Mouse (Mus musculus) heart, adult 2 months (tissue): ENCODE measurements at regions not wholly inside any gene's neighbourhood (a gene's known extent, or its start where the extent isn't known, plus 50 kb on each side); places are given as distances from the start of the nearest gene placed in this dataset.
"Not testable (repeated sequence)": the region's sequence is repeated elsewhere in the genome, so short reads cannot be mapped to it uniquely, and the experiment has no call there.

Source experiments
- DNase-seq, 2 experiments: peaks; one replicate each; pipeline ENCODE4 v3.0.0; 2021
- H3K27ac ChIP-seq: fragments of 200-600 bp; 2 replicates; pipeline ENCODE4 v1.8.1; 2022
- H3K27me3 ChIP-seq: fragments of 200-500 bp; 2 replicates; pipeline ENCODE4 v1.6.1; 2012; ENCODE audit warnings: mild to moderate bottlenecking, low read length, inconsistent platforms, mixed read lengths; ENCODE audit not compliant: control insufficient read depth, insufficient read depth
- H3K36me3 ChIP-seq: fragments of 200-500 bp; 2 replicates; pipeline ENCODE4 v1.6.1; 2012; ENCODE audit warnings: low read length, inconsistent platforms; ENCODE audit not compliant: control insufficient read depth, insufficient read depth
- H3K4me1 ChIP-seq: fragments of 200-500 bp; 2 replicates; pipeline ENCODE4 v1.6.1; 2011; ENCODE audit warnings: low read length; ENCODE audit not compliant: control insufficient read depth, insufficient read depth
- H3K4me3 ChIP-seq: fragments of 200-600 bp; 2 replicates; pipeline ENCODE4 v1.8.1; 2022
- H3K79me2 ChIP-seq: fragments of 200-500 bp; replicated peaks from 2 replicates; pipeline ENCODE4 v1.6.1; 2012; ENCODE audit warnings: mild to moderate bottlenecking, inconsistent platforms, low read length, moderate library complexity, mixed read lengths; ENCODE audit not compliant: control insufficient read depth, insufficient read depth
- H3K9ac ChIP-seq: fragments of 200-500 bp; 2 replicates; pipeline ENCODE4 v1.6.1; 2012; ENCODE audit warnings: low read depth, mild to moderate bottlenecking, control low read depth, inconsistent platforms, low read length, mixed read lengths
- CTCF ChIP-seq: fragments of 200-600 bp; IDR thresholded peaks from 2 replicates; pipeline ENCODE4 v1.8.1; 2022; ENCODE audit warnings: antibody characterized with exemption, mild to moderate bottlenecking, moderate library complexity
- EP300 ChIP-seq: fragments of 200-500 bp; IDR thresholded peaks from 2 replicates; pipeline ENCODE4 v1.6.1; 2011; ENCODE audit warnings: low read depth, low read length, control low read depth; ENCODE audit not compliant: insufficient read depth
- POLR2A ChIP-seq: fragments of 200-500 bp; IDR thresholded peaks from 2 replicates; pipeline ENCODE4 v1.6.1; 2011; ENCODE audit warnings: mild to moderate bottlenecking, low read depth, low read length, control low read depth; ENCODE audit not compliant: insufficient read depth
- WGBS: fragments of 180-500 bp; shearing (Covaris S2); methylation state at CpG from one replicate; pipeline ENCODE4 v1.1.7; 2018; 5-methylcytosine and 5-hydroxymethylcytosine counted together
- intact Hi-C: fragments of 180-260 bp; cut with DNase I; formaldehyde crosslinking; loops from one replicate; pipeline ENCODE4 v1.15.1; 2025

DNA sequence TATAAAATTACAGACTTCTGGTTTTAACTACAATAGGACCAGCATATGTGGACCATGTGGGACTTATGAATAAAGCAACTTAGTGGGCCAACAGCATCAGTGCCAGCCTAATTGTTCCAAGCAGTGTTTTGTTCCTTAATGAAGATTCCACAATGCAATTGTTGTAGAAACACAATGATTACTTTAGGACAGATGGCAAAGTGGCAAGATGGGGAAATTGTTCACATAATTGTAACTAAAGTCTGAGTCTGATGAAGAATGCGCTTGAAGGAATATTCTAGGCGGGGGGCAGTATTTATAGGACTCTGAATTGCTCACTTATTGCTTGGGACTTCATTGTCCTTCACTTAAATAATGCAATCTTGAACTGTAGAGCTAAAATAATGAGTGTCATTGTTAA lies 253.4 kb upstream of the Kcnj3 start:
- 78% methylated on average over 2 of the region's 2 CpGs for WGBS
- intact Hi-C loops, result no loop called here

DNA sequence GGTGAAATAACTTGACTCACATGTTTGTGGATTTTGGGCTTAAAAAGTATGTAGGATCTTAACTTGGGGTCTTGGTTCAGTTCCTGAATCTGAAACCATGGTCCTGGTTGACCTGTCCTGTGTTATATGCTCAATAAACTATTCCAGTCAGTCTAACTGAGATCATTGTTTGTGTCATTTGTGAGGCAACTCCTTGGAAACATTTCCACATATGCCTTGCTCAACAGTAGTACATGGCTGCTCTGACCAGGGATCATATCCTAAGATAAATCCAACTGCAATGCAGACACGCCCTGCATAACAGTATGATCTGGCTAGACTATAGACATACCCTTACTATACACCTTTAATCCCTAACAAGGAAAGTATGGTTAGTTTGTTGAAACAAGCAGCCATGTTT lies 228.9 kb upstream of the Kcnj3 start:
- TF ChIP-seq EP300, result no peak
- no peak for TF ChIP-seq CTCF
- no peak for TF ChIP-seq POLR2A
- Histone ChIP-seq H3K4me3 (no peak overlapping the region), H3K27ac (no peak overlapping the region), H3K4me1 (no peaks in the 10 kb centered on the region), H3K36me3 (no peaks in the 10 kb centered on the region), H3K9ac (no peak overlapping the region), H3K27me3 (no peaks in the 10 kb centered on the region), H3K79me2 (no peaks in the 10 kb centered on the region)
- WGBS, result 74% methylated on average over 1 of the region's 1 CpGs
- DNase-seq, result no peak
- intact Hi-C loops, result no loop called here

More for the DNA sequence above, 253.4 kb upstream of the Kcnj3 start:
- DNase-seq, result no peak
- Histone ChIP-seq H3K4me1 (no peaks in the 10 kb centered on the region), H3K79me2 (no peaks in the 10 kb centered on the region), H3K4me3 (no peak overlapping the region), H3K27ac (no peak overlapping the region), H3K9ac (no peak overlapping the region), H3K27me3 (no peaks in the 10 kb centered on the region), H3K36me3 (no peaks in the 10 kb centered on the region)
- TF ChIP-seq EP300 (no peak), CTCF (no peak), POLR2A (no peak)

DNA sequence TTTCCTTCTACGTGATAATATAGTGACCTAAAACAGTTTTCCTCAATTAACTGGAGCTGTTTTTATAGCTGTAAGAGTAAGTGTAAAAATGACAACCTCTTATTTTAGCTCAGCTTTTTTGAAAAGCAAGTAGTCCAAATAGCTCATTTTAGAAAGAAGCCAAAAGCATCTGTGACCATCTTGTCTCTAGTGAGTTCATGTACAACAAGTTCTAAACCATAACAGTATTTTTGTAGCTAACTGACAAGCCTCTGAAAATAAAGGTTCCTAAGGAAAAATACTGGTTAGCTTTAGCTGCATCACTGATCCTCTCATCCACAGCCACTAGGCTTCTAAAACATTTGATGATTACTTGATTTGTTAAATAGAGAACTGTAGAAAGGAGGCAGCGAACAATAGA lies 227.2 kb upstream of the Kcnj3 start:
- 74% methylated on average over 2 of the region's 2 CpGs for WGBS
- intact Hi-C loops, result no loop called here

DNA sequence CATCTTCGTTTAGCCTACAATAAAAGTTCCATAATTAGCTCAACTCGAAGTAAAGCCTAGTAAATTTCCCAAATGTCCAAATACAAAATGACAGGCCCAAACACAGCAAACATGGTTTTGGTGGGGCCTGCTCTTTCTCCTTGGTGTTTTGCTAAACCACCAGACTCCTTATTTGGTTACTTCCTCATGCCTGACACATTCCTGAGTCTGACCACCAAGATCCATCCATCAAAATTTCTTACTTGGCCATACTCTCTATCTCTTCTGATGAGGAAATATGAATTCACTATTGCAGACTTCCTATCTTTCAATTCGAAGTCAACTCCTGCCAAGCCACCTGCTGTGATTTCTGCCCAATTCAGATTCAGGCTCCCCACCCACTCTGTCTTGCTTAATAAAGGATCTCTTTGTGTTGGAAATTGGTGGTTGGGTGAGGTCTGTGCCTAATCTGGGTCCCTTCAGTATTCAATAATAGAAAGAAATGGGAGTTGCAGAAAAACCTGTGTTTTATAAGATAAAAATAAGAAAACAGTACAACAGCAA lies 225.9 kb upstream of the Kcnj3 start:
- no peak overlapping the region for H3K9ac ChIP-seq
- H3K4me3 ChIP-seq, result no peak overlapping the region
- no peaks in the 10 kb centered on the region for H3K27me3 ChIP-seq
- WGBS, result 41% methylated on average over 3 of the region's 3 CpGs
- no peaks in the 10 kb centered on the region for H3K36me3 ChIP-seq
- DNase-seq, result no peak
- TF ChIP-seq POLR2A (no peak), EP300 (no peak), CTCF (no peak)
- H3K27ac ChIP-seq, result no peak overlapping the region
- H3K4me1 ChIP-seq, result no peaks in the 10 kb centered on the region
- intact Hi-C loops, result no loop called here
- H3K79me2 ChIP-seq, result no peaks in the 10 kb centered on the region

More for the DNA sequence above, 227.2 kb upstream of the Kcnj3 start:
- no peak overlapping the region for H3K4me3 ChIP-seq
- H3K27ac ChIP-seq, result no peak overlapping the region
- H3K4me1 ChIP-seq, result no peaks in the 10 kb centered on the region
- DNase-seq, result no peak
- TF ChIP-seq EP300 (no peak), POLR2A (no peak), CTCF (no peak)
- H3K36me3 ChIP-seq, result no peaks in the 10 kb centered on the region
- H3K9ac ChIP-seq, result no peak overlapping the region
- no peaks in the 10 kb centered on the region for H3K27me3 ChIP-seq
- no peaks in the 10 kb centered on the region for H3K79me2 ChIP-seq

DNA sequence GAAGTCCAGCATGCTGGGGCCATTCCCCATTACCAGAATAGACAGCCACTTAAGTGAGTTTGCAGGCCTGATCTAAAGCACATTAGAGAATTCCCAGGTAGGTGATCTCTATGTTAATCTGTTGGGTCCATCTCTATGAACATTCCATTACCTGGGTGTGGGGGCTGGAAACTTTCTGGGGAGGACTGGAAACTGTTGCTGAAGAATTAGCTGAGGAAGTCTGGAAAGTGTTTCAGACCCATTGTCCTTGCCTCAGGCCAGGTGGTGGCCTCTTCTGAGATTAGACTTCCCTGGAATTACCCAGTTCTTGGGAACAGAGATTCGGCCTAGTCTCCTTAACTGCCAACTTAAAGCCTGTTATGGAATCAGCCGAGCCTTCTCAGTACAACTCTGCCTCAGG lies 224.5 kb upstream of the Kcnj3 start:
- WGBS, result 70% methylated on average over 2 of the region's 2 CpGs
- no peak overlapping the region for H3K4me3 ChIP-seq
- no peaks in the 10 kb centered on the region for H3K79me2 ChIP-seq
- H3K27ac ChIP-seq, result no peak overlapping the region
- no peak for DNase-seq
- H3K4me1 ChIP-seq, result no peaks in the 10 kb centered on the region
- no peak overlapping the region for H3K9ac ChIP-seq
- H3K36me3 ChIP-seq, result no peaks in the 10 kb centered on the region
- intact Hi-C loops, result no loop called here
- no peaks in the 10 kb centered on the region for H3K27me3 ChIP-seq
- TF ChIP-seq POLR2A, result no peak
- no peak for TF ChIP-seq EP300
- TF ChIP-seq CTCF, result no peak

DNA sequence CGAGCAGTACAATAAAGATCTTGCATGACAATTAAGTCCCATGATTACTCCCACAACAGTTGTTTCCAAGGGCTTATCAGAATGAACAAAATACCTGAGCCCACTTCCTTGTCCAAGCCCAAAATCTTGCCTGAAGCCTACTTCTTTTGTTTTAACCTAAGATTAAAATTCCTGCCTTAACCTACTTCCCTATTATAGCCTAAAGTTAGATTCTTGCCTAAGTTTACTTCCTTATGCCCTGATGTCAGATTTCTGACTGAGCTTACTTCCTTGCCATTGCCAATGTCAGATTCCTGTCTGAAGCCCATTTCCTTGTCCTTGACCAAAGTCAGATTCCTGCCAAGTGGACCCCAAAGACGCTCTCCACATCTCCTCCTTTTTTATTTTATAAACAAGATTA lies 213.7 kb upstream of the Kcnj3 start:
- Histone ChIP-seq H3K4me3 (no peak overlapping the region), H3K36me3 (no peaks in the 10 kb centered on the region), H3K27ac (no peak overlapping the region), H3K79me2 (no peaks in the 10 kb centered on the region), H3K27me3 (no peaks in the 10 kb centered on the region), H3K9ac (no peak overlapping the region), H3K4me1 (no peaks in the 10 kb centered on the region)
- TF ChIP-seq POLR2A (no peak), EP300 (no peak), CTCF (no peak)
- no peak for DNase-seq
- WGBS, result 47% methylated on average over 2 of the region's 2 CpGs
- intact Hi-C loops, result no loop called here

DNA sequence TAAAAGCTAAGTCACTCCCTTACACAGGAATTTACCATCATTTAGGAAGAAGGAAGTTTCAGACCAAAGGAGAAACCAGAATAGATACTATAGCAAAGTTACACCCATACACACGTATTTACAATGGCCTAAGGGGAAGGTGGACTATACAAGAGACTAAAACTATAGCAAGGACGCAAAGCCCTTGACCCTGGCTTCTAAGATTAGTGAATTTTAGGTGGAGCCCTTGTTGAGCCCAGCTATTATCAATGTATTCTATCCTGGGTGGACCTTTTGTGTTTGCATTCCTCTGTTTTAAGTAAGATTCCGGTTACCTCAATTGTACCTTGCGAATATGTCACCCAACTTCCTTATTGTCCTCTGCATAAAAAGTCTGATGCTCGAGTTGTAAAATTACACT lies 213.0 kb upstream of the Kcnj3 start:
- WGBS, result 81% methylated on average over 5 of the region's 5 CpGs
- H3K9ac ChIP-seq, H3K4me1 ChIP-seq, H3K27ac ChIP-seq, H3K79me2 ChIP-seq, DNase-seq, H3K36me3 ChIP-seq, intact Hi-C loops, H3K27me3 ChIP-seq, H3K4me3 ChIP-seq: not testable (repeated sequence)
